Mouse (Mus musculus): ENCODE data around the gene St3gal5. TPM values are rescaled to one million over a fixed set of nuclear protein-coding genes. Genes with fewer than 3 reads are reported as not detected.

St3gal5 gene
- polyA plus RNA-seq, 1 experiment from 2014 or later, result 28.8 TPM

GRCm38 (mm10) chr6:72124315-72125103 lies 27.1 kb downstream of the St3gal5 start:
- no peak overlapping the region for H3K4me2 ChIP-seq (ENCODE audit: low read depth, low read length)
- H3K27me3 ChIP-seq (ENCODE audit: control insufficient read depth, insufficient read depth, low read length), result no peaks in the 10 kb centered on the region
- H3K9ac ChIP-seq (replicated peaks; ENCODE audit: low read length), result no peak overlapping the region
- no peak overlapping the region for H3K27ac ChIP-seq (replicated peaks; ENCODE audit: low read depth, low read length)
- no peaks in the 10 kb centered on the region for H3K9me3 ChIP-seq (replicated peaks; ENCODE audit: control insufficient read depth, low read length)
- H3K4me1 ChIP-seq (ENCODE audit: control insufficient read depth, insufficient read depth, low read length), result no peaks in the 10 kb centered on the region
- no peaks in the 10 kb centered on the region for H3K36me3 ChIP-seq (replicated peaks; ENCODE audit: control insufficient read depth, insufficient read depth, low read depth, low read length)
- ATAC-seq (replicated peaks; ENCODE audit: insufficient number of reproducible peaks, low FRiP score, low TSS enrichment, low read depth), result no peak
- DNase-seq (ENCODE audit: low spot score), result no peak
- H3K4me3 ChIP-seq (ENCODE audit: low read depth, low read length), result no peak overlapping the region
- WGBS, result 94% methylated on average over 13 of the region's 13 CpGs

GRCm38 (mm10) chr6:72126128-72126917 lies 28.9 kb downstream of the St3gal5 start:
- no peak for DNase-seq (ENCODE audit: low spot score)
- 74% methylated on average over 9 of the region's 9 CpGs for WGBS
- no peaks in the 10 kb centered on the region for H3K9me3 ChIP-seq (replicated peaks; ENCODE audit: control insufficient read depth, low read length)

GRCm38 (mm10) chr6:72130056-72130455 lies 32.7 kb downstream of the St3gal5 start:
- Histone ChIP-seq H3K27ac (replicated peaks; ENCODE audit: low read depth, low read length) (no peak overlapping the region), H3K9ac (replicated peaks; ENCODE audit: low read length) (no peak overlapping the region), H3K9me3 (replicated peaks; ENCODE audit: control insufficient read depth, low read length) (no peaks in the 10 kb centered on the region), H3K4me2 (ENCODE audit: low read depth, low read length) (no peak overlapping the region), H3K36me3 (replicated peaks; ENCODE audit: control insufficient read depth, insufficient read depth, low read depth, low read length) (no peaks in the 10 kb centered on the region; the same call in 1 of the 2 replicates), H3K4me3 (ENCODE audit: low read depth, low read length) (no peak overlapping the region), H3K27me3 (ENCODE audit: control insufficient read depth, insufficient read depth, low read length) (no peaks in the 10 kb centered on the region), H3K4me1 (ENCODE audit: control insufficient read depth, insufficient read depth, low read length) (no peaks in the 10 kb centered on the region)
- DNase-seq (ENCODE audit: low spot score), result no peak
- ATAC-seq (replicated peaks; ENCODE audit: insufficient number of reproducible peaks, low FRiP score, low TSS enrichment, low read depth), result no peak
- WGBS, result 64% methylated on average over 6 of the region's 6 CpGs

More at GRCm38 (mm10) chr6:72126128-72126917, 28.9 kb downstream of the St3gal5 start:
- Histone ChIP-seq H3K36me3 (replicated peaks; ENCODE audit: control insufficient read depth, insufficient read depth, low read depth, low read length) (no peaks in the 10 kb centered on the region), H3K4me3 (ENCODE audit: low read depth, low read length) (no peak overlapping the region), H3K27me3 (ENCODE audit: control insufficient read depth, insufficient read depth, low read length) (no peaks in the 10 kb centered on the region), H3K9ac (replicated peaks; ENCODE audit: low read length) (no peak overlapping the region), H3K4me1 (ENCODE audit: control insufficient read depth, insufficient read depth, low read length) (no peaks in the 10 kb centered on the region), H3K27ac (replicated peaks; ENCODE audit: low read depth, low read length) (no peak overlapping the region), H3K4me2 (ENCODE audit: low read depth, low read length) (no peak overlapping the region)
- ATAC-seq (replicated peaks; ENCODE audit: insufficient number of reproducible peaks, low FRiP score, low TSS enrichment, low read depth), result no peak

GRCm38 (mm10) chr6:72132671-72133214 lies 35.4 kb downstream of the St3gal5 start:
- no peaks in the 10 kb centered on the region for H3K27me3 ChIP-seq (ENCODE audit: control insufficient read depth, insufficient read depth, low read length)
- ATAC-seq (replicated peaks; ENCODE audit: insufficient number of reproducible peaks, low FRiP score, low TSS enrichment, low read depth) (no peak), DNase-seq (ENCODE audit: low spot score) (no peak)
- H3K4me3 ChIP-seq (ENCODE audit: low read depth, low read length), result no peak overlapping the region
- H3K9me3 ChIP-seq (replicated peaks; ENCODE audit: control insufficient read depth, low read length), result no peaks in the 10 kb centered on the region
- WGBS, result 93% methylated on average over 8 of the region's 8 CpGs
- H3K27ac ChIP-seq (replicated peaks; ENCODE audit: low read depth, low read length), result no peak overlapping the region
- H3K4me1 ChIP-seq (ENCODE audit: control insufficient read depth, insufficient read depth, low read length), result no peaks in the 10 kb centered on the region
- no peaks in the 10 kb centered on the region; the same call in 1 of the 2 replicates for H3K36me3 ChIP-seq (replicated peaks; ENCODE audit: control insufficient read depth, insufficient read depth, low read depth, low read length)
- no peak overlapping the region for H3K9ac ChIP-seq (replicated peaks; ENCODE audit: low read length)
- H3K4me2 ChIP-seq (ENCODE audit: low read depth, low read length), result no peak overlapping the region

- Histone ChIP-seq H3K9me3 (replicated peaks; ENCODE audit: control insufficient read depth, low read length) (no peaks in the 10 kb centered on the region), H3K27ac (replicated peaks; ENCODE audit: low read depth, low read length) (no peak overlapping the region), H3K4me2 (ENCODE audit: low read depth, low read length) (no peak overlapping the region), H3K4me3 (ENCODE audit: low read depth, low read length) (no peak overlapping the region), H3K27me3 (ENCODE audit: control insufficient read depth, insufficient read depth, low read length) (no peaks in the 10 kb centered on the region), H3K9ac (replicated peaks; ENCODE audit: low read length) (no peak overlapping the region), H3K36me3 (replicated peaks; ENCODE audit: control insufficient read depth, insufficient read depth, low read depth, low read length) (no peaks in the 10 kb centered on the region; the same call in 1 of the 2 replicates), H3K4me1 (ENCODE audit: control insufficient read depth, insufficient read depth, low read length) (no peaks in the 10 kb centered on the region)
- ATAC-seq (replicated peaks; ENCODE audit: insufficient number of reproducible peaks, low FRiP score, low TSS enrichment, low read depth) (no peak), DNase-seq (ENCODE audit: low spot score) (no peak)
- WGBS, result 82% methylated on average over 9 of the region's 9 CpGs
Observed at GRCm38 (mm10) chr6:72134850-72135515, 37.6 kb downstream of the St3gal5 start.

- Histone ChIP-seq H3K4me1 (ENCODE audit: control insufficient read depth, insufficient read depth, low read length) (no peaks in the 10 kb centered on the region), H3K4me2 (ENCODE audit: low read depth, low read length) (no peak overlapping the region), H3K27me3 (ENCODE audit: control insufficient read depth, insufficient read depth, low read length) (no peaks in the 10 kb centered on the region), H3K36me3 (replicated peaks; ENCODE audit: control insufficient read depth, insufficient read depth, low read depth, low read length) (no peaks in the 10 kb centered on the region; the same call in 1 of the 2 replicates), H3K9ac (replicated peaks; ENCODE audit: low read length) (no peak overlapping the region), H3K27ac (replicated peaks; ENCODE audit: low read depth, low read length) (no peak overlapping the region), H3K9me3 (replicated peaks; ENCODE audit: control insufficient read depth, low read length) (no peaks in the 10 kb centered on the region), H3K4me3 (ENCODE audit: low read depth, low read length) (no peak overlapping the region)
- DNase-seq (ENCODE audit: low spot score) (no peak), ATAC-seq (replicated peaks; ENCODE audit: insufficient number of reproducible peaks, low FRiP score, low TSS enrichment, low read depth) (no peak)
- WGBS, result 86% methylated on average over 5 of the region's 5 CpGs
Observed at GRCm38 (mm10) chr6:72136016-72136415, 38.6 kb downstream of the St3gal5 start.

GRCm38 (mm10) chr6:72136543-72136942 lies 39.2 kb downstream of the St3gal5 start:
- no peak for ATAC-seq (replicated peaks; ENCODE audit: insufficient number of reproducible peaks, low FRiP score, low TSS enrichment, low read depth)

More at GRCm38 (mm10) chr6:72136543-72136942, 39.2 kb downstream of the St3gal5 start:
- no peak overlapping the region for H3K27ac ChIP-seq (replicated peaks; ENCODE audit: low read depth, low read length)
- no peaks in the 10 kb centered on the region for H3K27me3 ChIP-seq (ENCODE audit: control insufficient read depth, insufficient read depth, low read length)
- WGBS, result 56% methylated on average over 10 of the region's 10 CpGs
- no peak overlapping the region for H3K9ac ChIP-seq (replicated peaks; ENCODE audit: low read length)
- no peak for DNase-seq (ENCODE audit: low spot score)
- no peak overlapping the region for H3K4me2 ChIP-seq (ENCODE audit: low read depth, low read length)
- H3K9me3 ChIP-seq (replicated peaks; ENCODE audit: control insufficient read depth, low read length), result no peaks in the 10 kb centered on the region
- no peaks in the 10 kb centered on the region for H3K4me1 ChIP-seq (ENCODE audit: control insufficient read depth, insufficient read depth, low read length)
- H3K4me3 ChIP-seq (ENCODE audit: low read depth, low read length), result no peak overlapping the region
- no peaks in the 10 kb centered on the region; the same call in 1 of the 2 replicates for H3K36me3 ChIP-seq (replicated peaks; ENCODE audit: control insufficient read depth, insufficient read depth, low read depth, low read length)

All from embryonic facial prominence, embryonic 11.5 days (tissue).